Mouse (Mus musculus) embryo, embryonic 10 days (tissue): ENCODE data around the gene Olfr1280.
"Not testable (repeated sequence)": the region's sequence is repeated elsewhere in the genome, so short reads cannot be mapped to it uniquely, and the experiment has no call there.

Experiments
- DNase-seq: peaks from one replicate; pipeline ENCODE4 v3.0.0-alpha.2; 2015; ENCODE audit warnings: low spot score

Olfr1280 gene

GRCm38 (mm10) chr2:111313717-111314116 lies at the start of gene Olfr1280:
TSS of gene Olfr1280 (plus strand) at chr2:111314017.
- no peak for DNase-seq

- no peak for DNase-seq
These were observed 39.8 kb upstream of the Olfr1280 start, which contains the start of gene Olfr1277 for GRCm38 (mm10) chr2:111274006-111274405. TSS of gene Olfr1277 (minus strand) at chr2:111274106.

- DNase-seq: no peak
These were observed 24.0 kb upstream of the Olfr1280 start, which contains the start of gene Olfr1278 for GRCm38 (mm10) chr2:111289836-111290235. TSS of gene Olfr1278 (plus strand) at chr2:111290136.

GRCm38 (mm10) chr2:111298541-111298940 lies 15.3 kb upstream of the Olfr1280 start:
- no peak for DNase-seq

GRCm38 (mm10) chr2:111300374-111300773 lies 13.4 kb upstream of the Olfr1280 start, which contains the start of gene Olfr1279:
TSS of gene Olfr1279 (plus strand) at chr2:111300635.
- no peak for DNase-seq

- DNase-seq: no peak
These were observed 12.4 kb downstream of the Olfr1280 start, which contains the start of gene Olfr1281 for GRCm38 (mm10) chr2:111326220-111326619. TSS of gene Olfr1281 (plus strand) at chr2:111326520.

- DNase-seq: not testable (repeated sequence)
These were observed 19.9 kb downstream of the Olfr1280 start for GRCm38 (mm10) chr2:111333721-111334120.

- DNase-seq: no peak
These were observed 22.2 kb downstream of the Olfr1280 start, which contains the start of gene Olfr1282 for GRCm38 (mm10) chr2:111335976-111336375. TSS of gene Olfr1282 (minus strand) at chr2:111336076.

- DNase-seq: no peak
These were observed 52.7 kb downstream of the Olfr1280 start, which contains the start of gene Olfr1283 for GRCm38 (mm10) chr2:111366490-111366889. TSS of gene Olfr1283 (plus strand) at chr2:111366790.

GRCm38 (mm10) chr2:111375222-111375621 lies 61.4 kb downstream of the Olfr1280 start, which contains the start of gene Olfr1284:
TSS of gene Olfr1284 (plus strand) at chr2:111375522.
- DNase-seq: no peak
